Mouse (Mus musculus): Measurements from ENCODE around the gene Rpl26. TPM values are rescaled to one million over a fixed set of nuclear protein-coding genes. Genes with fewer than 3 reads are reported as not detected.
A peak's percentile ranks its signal among the peaks of the same experiment; 100 is the strongest.

The Rpl26 gene
- 5,141 and 5,287 TPM in 2 replicates for total RNA-seq (2014; fragmentation: Nextera tagmentation)
- 5,847 and 6,613 TPM in 2 replicates for total RNA-seq (2017)

DNA sequence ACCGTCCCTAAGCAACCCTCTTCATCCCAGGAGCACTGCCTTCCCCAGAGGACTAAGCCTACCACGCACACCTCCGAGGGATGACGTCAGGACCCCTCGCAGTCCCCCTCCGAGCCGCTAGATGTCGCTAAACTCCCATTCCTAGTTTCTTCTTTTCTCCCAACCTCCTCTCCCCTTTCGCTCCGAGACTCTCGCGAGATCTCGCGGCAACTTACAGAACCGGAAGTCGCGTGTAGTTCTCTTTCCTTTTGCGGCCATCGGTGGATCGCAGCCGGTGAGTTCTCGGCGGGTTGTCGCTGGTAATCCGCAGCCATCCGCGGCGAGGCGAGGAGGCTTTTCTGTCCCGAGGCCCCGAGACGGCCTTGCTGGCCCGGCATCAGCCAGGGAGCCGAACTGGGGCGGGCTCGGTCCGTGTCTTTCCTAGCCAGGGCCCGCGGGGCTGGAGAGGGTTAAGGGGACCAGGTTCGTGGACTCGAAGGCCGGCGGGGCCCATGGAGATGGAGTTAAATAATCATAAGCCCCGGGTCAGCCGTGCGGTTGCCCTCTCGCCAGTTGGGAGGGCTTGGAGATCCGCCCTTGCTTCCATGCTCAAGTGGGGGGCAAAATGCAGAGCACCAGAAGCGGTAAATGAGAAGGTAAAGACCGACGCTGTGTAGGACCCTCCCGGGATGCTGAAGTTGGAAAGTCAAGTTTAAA, at the start of gene Rpl26:
Gene Rpl26, plus strand, starts transcription at position 233 of the 696 bp plus-strand sequence.
- peak; percentile 94 for ATAC-seq (replicated peaks; ENCODE audit: poor library complexity, severe bottlenecking)

DNA sequence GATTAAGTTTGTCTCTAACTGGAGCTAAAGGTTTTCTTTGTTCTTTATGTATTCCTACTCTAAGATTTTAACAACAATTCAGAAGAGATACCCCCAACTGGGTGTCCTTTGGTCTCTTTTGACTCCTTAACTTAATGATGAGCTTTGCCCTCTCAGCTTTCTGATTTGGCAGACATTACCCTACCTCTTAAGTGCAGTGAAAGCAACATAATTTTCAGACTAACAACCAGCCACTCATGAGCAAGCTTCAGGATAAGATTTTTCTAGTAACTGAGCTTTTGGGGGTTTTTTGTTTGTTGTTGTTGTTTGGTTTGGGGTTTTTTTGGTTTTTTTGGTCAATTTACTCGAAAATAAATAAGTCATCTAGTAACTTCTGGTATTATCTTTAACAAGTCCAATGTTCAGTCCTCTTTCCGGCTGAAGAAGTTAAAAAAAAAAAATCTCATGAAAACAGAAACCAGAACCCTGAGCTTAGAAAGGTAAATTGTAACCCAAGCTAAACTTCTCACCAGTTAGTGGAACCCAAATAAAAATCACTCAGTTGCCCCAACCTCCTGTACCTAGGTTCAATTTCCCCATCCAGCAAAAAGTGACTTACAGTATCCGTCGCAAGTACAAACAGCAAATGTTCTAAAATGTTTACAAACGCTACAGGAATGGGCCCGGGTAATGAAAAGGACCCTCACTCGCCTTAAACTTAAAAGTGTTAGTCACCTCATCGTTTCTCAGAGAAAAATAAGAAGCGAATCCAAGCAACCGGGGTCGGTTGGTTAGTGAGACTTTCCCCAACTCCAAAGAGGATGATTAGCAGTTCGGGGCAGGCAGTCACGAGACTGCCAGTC, 49.5 kb upstream of the Rpl26 start:
- no peak for ATAC-seq (replicated peaks; ENCODE audit: poor library complexity, severe bottlenecking)

DNA sequence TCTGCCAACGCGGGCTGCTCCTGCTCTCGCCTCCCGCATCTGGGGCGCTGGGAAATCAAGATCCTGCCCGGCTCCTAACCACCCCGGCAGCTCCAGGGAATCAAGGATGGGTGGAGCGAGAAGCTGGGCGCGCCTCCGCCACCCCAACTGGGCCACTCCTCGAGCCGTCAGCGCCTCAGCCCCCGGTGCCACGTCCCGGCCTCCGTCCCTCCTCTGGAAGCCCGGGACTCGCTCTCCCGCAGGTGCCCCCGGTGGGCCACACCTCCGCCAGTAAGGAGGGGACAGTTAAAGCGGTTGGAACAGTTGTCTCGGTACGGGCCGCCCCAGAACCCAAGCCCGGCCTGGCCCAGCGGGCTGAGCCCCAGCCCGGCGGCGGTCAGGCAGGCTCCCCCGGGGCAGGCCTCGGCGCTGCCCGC, 48.9 kb upstream of the Rpl26 start:
- ATAC-seq (replicated peaks; ENCODE audit: poor library complexity, severe bottlenecking) = peak; percentile 36

DNA sequence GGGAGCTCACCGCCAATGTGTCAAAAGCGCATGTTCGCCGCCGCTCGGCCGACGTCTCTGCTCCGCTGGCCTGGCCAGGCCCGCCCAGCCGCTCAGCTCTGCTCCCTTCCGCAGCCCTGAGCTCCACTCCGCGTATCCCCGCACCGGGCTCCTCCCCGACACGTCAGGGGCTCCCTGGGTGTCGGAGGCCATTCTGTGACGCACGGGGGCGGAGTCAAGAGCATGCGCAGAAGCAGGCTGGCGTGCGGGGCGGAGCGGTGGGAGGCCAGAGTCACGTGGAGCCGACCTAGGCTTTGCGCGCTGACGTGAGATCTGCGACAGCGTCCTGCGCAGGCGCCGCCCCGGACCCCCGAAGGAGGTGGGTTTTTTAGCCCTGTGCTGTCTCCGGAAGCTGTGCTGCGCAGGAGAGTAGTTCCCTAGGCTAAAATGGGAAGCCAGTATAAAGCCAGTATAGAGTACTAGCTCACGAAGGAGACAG, 48.4 kb upstream of the Rpl26 start:
- ATAC-seq (replicated peaks; ENCODE audit: poor library complexity, severe bottlenecking) = peak; percentile 94

DNA sequence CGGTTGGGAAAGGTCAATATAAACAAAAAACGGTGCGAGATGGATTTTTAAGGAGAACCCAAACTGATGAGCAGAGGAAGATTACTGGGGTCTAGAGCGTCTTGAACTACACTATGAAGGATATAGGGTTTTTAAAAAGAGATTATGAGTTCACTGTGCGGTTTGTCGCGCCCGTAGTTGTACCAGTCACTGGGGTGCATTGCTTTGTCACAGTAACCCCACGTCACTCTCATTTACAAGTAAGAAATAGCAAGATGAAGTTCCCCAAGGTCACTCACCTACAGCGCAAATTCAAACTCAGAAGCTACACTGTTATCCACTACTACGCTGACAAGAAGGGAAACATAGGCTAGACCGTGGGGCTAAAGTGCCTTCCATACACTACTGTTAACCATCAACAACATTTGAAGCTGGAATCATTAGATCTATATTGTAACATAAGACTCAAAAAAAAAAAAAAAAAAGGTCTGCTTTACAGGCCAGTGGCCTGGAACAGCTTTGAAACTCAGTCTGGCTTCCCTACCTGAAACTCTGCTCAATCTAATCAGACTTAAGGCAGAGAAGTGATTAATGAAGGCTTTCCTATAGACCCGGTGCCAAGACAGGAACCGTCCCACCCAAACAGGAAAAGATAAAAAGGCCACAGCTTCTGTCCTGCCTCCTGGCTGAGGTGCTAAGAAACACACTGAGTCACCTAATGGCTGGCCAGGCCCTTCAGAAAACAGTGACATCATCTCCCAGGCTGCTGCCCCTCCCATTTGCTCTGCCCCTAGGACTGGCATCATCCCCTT, 47.6 kb upstream of the Rpl26 start:
- peak; percentile 41 for ATAC-seq (replicated peaks; ENCODE audit: poor library complexity, severe bottlenecking)

DNA sequence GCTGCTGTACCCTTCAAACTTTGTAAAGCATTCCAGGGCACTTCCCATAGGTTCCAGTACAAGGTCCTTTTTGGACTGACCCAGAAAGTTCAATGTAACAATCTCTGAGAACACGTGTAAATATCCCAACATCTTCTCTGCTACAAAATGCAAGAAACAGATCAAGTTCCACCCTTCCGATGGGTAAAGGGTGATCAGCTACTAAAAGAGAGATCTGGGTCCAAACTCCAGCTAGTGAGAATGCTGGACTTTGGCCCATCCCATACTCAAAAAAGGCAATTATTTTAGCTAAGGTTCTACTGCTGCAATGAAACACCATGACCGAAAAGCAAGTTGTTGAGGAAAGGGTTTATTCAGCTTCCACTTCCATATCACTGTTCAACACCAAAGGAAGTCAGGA, 46.8 kb upstream of the Rpl26 start:
- ATAC-seq (replicated peaks; ENCODE audit: poor library complexity, severe bottlenecking) = no peak

DNA sequence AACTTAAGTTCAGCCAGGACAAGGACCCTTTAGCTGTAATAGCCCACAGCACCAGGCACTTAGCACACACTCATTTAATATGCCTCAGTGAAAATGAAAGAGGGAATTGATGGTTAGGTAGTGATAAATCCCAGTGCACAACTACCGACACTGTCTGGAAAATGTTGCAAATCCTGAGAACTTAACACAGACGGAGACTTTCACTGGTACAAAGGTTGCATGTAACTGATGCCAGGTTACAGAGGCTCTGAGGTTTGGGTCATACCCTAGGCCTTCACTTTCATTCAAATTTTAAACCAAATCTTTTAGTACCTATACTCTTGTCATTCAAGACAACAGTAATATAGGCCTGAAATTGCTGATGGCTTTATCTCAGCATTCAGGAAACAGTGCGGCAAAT, 44.1 kb upstream of the Rpl26 start:
- no peak for ATAC-seq (replicated peaks; ENCODE audit: poor library complexity, severe bottlenecking)

DNA sequence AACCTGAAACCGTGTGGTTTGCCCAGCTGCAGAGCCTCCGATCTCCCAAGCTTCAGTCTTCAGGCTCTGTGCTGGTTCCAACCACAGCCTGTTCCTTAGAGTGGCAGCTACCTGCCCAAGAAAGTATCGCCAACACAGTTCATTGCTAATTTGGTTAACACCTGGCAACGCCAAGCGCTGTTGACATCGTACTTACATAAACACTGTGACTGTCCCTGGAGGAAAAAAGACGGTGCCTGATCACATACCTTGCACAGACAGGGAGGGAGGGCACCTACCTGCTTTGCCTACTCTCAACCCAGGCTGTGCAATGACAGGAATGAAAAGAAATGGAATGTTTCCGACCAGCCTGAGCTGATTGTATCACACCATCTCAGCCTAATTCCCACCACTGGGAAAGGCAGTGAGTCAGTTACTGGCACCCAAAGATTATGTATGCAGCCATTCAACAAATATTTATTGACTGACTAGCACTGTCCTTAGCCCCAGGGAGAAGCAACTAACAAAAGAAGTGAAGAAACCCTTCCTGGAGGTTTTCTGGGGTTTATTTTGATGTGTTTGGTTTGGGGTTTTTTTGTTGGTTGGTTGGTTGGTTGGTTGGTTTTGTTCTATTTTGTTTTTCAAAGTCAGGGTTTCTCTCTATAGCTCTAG, 41.3 kb upstream of the Rpl26 start:
- ATAC-seq (replicated peaks; ENCODE audit: poor library complexity, severe bottlenecking) = no peak

DNA sequence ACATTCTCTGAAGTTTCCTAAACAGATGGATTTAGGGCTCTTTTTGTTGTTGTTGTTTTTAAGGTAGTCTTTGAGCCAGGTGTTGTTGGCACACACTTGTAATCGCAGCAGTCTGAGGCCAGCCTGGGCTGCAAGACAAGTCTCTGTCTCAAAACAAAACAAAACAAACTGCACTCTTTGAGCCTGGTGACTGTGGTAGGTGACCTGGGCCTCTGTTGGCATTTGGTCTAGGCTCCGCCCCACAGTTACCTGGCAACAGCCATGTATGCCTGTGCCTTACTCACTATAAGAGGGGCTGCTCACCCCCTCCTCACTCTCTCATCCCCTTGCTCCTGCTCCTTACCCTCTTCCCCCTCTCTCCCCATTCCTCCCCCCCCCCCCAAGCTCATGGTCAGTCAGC, 39.1 kb upstream of the Rpl26 start:
- no peak for ATAC-seq (replicated peaks; ENCODE audit: poor library complexity, severe bottlenecking)

DNA sequence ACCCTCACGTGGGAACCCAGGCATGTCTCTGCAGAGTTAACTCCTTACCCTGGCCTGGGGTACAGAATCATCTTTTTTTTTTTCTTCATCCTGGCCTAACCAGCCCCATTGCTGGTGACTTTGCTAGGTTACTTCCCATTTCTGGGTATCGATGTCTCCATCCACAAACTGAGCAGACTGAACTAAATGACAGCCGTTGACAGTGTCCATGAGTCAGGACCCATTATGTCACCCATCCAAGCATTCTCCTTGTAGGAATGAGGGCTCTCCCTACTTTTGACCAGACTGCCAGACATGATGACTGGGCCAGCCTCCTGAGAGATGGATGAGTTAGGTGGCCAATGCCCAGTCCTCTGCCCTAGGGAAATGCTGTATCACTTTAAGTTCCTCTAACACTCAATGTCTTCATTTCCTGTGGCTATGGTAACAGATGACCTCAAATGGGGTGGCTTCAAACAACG, 37.7 kb upstream of the Rpl26 start:
- peak; percentile 87 for ATAC-seq (replicated peaks; ENCODE audit: poor library complexity, severe bottlenecking)

DNA sequence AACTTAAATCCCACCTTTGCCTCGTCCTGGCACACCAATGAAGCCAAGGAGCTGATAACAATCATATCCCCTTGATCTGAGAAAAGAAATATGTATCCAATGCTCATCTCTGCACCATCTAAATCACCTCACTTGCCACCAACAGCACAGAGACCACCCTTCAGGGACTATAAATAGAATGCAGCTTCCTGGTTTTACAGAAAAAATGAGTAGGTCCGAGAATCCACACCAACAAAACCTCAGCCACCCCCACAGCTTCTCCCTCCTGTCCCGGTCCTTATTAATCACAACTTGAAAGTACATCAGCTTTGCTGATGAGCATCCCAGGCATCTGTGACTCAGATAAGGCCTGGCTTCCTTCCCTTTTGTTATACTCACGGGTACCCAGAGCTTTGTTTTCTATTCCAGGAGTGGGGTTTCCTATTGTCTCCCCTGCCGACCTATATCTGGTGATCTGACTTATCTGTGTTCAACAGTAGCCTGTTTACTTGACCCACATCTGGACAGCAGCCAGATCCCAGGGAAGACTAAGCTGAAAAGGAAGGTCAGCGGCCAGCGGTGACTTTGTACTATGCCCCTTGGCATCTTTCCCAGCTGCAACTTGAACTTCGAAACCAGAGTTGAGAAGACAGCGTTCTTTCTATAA, 36.7 kb upstream of the Rpl26 start:
- ATAC-seq (replicated peaks; ENCODE audit: poor library complexity, severe bottlenecking) = 0 out of 2 replicates have a peak, but pooled peaks have one; percentile 14

DNA sequence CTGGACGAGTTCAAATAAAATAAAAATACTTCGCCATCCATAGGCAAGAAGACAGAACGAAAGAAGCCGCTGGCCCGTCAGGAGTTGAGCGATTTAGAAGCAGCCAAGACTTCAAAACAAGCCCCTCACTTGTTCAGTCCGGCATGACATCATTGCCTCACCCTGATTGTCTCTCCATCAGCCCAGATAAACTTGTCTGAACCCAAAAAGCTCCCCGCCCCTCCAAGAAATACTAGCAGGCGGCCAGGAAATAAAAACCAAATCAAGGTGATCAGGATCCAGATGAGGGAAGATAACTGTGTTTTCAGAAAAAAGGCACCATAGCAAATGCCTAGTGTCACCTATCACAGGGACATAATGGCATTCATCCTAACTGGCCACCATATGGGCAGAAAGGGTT, 30.1 kb upstream of the Rpl26 start:
- no peak for ATAC-seq (replicated peaks; ENCODE audit: poor library complexity, severe bottlenecking)

DNA sequence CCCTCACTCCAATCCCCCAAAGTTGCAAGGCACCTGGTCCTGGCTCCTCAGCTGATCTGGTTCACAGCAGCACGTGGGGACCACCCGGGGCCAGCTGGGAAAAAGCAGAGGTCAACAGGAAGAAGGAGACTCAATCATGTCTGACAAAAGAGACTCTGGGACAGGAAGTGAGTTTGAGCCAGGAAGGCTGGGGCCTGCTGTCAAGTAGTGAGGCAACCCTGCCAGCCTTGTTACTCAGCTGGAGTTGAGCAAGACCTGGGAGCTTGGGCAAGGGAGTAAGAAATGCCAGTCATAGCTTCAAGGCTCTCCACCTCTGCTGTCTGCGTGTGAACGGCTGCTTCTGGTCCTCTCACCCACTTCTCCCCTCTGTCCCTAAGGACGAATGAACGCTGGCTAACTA, 29.6 kb upstream of the Rpl26 start, which contains the start of gene Ndel1:
Gene Ndel1, minus strand, starts transcription at position 111 of the 400 bp plus-strand sequence.
- peak; percentile 99 for ATAC-seq (replicated peaks; ENCODE audit: poor library complexity, severe bottlenecking)

DNA sequence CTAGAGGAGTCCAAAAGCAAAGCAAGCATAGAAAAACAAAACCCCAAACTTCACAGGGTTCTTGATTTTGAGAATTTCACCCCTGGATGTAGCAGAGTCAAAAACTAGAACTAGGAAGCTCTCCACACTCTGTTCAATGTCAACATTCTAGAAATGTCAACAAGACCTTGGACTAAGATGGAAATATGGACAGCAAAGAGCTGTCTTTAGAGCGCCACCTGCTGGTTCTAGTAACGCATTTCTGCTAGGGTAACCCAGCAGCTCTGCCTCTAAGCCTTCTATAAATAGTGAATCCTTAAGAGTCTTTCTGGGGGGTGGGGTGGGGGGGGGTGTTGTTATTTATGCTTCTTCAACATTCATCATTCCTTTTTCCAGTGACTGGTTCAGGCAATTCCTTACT, 26.5 kb upstream of the Rpl26 start:
- peak; percentile 35; the same call in 1 of the 2 replicates for ATAC-seq (replicated peaks; ENCODE audit: poor library complexity, severe bottlenecking)

DNA sequence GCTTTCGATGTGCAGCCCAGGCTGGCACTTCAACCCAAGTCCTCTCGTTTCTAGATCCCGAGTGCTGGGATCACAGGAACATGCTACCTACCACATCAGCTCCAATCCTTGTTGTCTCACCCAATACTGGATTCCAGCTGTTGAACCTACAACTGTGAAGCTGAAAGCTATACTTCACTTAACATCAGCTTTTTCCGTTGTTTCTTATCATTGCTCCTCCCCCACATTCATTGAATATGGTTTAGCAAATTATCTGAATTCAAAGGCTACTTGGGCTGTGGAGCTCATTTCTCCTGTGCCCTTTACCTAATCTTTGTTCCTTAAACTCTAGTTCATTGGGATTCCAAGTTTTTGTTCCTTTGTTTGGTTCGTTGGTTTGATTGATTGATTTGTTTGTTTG, 22.6 kb upstream of the Rpl26 start:
- no peak for ATAC-seq (replicated peaks; ENCODE audit: poor library complexity, severe bottlenecking)

DNA sequence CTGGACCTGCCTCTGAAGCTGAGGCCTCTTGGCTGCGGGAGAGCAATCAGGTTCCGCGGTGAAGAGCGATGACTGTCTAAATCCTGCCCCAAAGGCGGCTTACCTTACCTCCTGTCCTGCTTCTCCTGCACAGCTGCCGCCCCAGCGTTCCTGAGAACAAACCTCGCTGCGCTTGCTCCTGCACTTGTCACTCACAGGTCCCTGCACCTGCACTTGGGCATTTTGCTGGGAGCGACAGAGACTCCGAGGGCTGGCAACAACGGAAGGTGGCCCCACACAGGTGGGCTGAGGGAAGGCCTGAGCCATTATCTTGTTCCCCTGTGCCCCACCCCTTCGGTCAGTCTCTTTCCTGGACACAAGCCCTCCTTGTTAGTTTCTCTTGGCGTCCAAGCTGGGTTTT, 19.3 kb upstream of the Rpl26 start:
- ATAC-seq (replicated peaks; ENCODE audit: poor library complexity, severe bottlenecking) = no peak

DNA sequence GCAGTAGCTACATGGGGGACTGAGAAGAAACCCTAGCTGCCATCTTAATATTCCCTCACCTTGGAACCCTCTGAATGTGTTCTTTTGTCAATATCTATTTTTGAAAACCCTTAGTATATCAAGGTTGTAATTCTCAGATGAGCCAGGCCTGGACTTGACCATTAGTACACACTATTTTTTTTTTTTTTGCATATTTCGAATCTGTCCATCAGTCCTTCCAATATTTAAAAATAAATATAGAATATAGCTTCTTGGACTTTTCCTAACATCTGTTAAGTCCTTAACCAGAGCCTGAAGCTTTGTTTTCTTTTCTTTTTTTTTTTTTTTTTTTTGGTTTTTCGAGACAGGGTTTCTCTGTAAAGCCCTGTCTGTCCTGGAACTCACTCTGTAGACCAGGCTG, 17.5 kb upstream of the Rpl26 start:
- no peak for ATAC-seq (replicated peaks; ENCODE audit: poor library complexity, severe bottlenecking)

DNA sequence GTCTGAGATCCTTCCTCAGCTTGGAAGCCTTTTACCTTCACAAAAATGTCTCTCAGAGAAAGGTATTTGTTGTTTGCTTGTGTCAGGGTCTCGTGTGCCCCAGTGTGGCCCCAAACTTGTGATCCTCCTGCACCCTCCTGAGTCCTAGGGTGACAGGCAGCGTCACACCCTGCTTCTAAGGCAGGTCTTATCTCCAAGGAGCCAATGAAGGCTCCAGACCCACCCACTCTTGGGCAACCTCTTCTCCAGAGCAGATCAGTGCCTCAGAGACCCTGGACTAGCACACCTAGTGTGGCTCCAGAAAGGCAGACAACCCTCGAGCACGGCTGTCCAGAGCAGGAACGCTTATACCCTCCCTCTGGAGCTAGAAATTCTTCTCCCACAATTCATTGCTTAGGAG, 17.0 kb upstream of the Rpl26 start:
- no peak for ATAC-seq (replicated peaks; ENCODE audit: poor library complexity, severe bottlenecking)

DNA sequence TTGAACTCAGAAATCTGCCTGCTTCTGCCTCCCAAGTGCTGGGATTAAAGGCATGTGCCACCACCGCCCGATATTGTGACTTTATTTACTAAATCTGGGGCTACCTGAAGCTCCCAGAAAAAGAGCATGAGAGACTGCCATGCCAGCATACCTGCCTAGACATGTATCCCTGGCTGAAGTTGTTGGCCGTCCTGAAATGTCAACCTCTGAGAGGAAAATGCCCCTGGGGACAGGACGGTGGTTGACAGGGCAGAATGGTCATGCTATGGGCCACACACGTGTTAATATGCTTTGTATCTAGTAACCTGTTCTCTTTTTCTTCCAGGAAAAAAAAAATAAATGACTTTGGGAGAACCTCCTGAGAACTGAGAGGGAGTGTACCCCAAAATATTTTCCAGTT, 15.3 kb upstream of the Rpl26 start:
- no peak for ATAC-seq (replicated peaks; ENCODE audit: poor library complexity, severe bottlenecking)

DNA sequence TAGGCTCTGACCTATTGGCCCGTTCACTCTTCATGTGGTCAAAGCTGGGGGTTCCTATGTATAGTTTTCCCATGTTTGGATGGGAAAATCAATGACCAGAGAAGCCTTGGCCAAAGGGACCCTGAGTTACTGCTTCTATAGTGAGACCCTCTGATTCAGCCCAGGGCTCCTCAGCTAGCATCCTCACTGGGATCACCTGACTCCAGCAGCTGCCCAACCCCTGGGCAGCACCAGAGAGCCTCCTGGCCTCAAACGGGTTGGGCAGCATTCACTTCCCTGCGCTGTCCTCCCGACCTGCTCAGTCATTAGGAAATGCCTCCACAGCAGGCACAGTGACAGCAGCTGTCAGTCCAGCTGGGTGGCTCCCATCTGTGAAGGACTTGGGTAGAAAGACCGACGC, 13.1 kb upstream of the Rpl26 start, which contains the start of gene Rnf222:
Gene Rnf222, plus strand, starts transcription at position 301 of the 400 bp plus-strand sequence.
- no peak for ATAC-seq (replicated peaks; ENCODE audit: poor library complexity, severe bottlenecking)
